In genomic region chr10:59951211-59952151, GRCm38 (mm10) we compare ENCODE assay signal across 7 mouse cellular contexts. TPM values are rescaled to one million over a fixed set of nuclear protein-coding genes. Genes with fewer than 3 reads are reported as not detected.
DNase-seq lines count a peak whose midpoint lies in the region; ATAC-seq lines count a peak whose summit lies in the region.

Gene Ddit4, minus strand, starts transcription at chr10:59951834.

- no peaks in the 10 kb centered on the region for H3K27me3 ChIP-seq in embryonic facial prominence, embryonic 12.5 days
- H3K27me3 ChIP-seq in limb, embryonic 13.5 days: no peaks in the 10 kb centered on the region
- no peaks in the 10 kb centered on the region for H3K27me3 ChIP-seq in midbrain, embryonic 16.5 days (ENCODE audit: control insufficient read depth, insufficient read depth, low read depth, low read length)

- H3K9ac ChIP-seq in embryonic facial prominence, embryonic 12.5 days: peak within 1 kb of the TSS; percentile 96
- peak within 1 kb of the TSS; percentile 98 for H3K9ac ChIP-seq in limb, embryonic 13.5 days
- H3K9ac ChIP-seq in midbrain, embryonic 16.5 days (ENCODE audit: low read depth, low read length): peak within 1 kb of the TSS; percentile 98

- H3K4me2 ChIP-seq in embryonic facial prominence, embryonic 12.5 days (replicated peaks): peak within 1 kb of the TSS; percentile 98
- H3K4me2 ChIP-seq in limb, embryonic 13.5 days (replicated peaks): peak within 1 kb of the TSS; percentile 90
- H3K4me2 ChIP-seq in midbrain, embryonic 16.5 days (ENCODE audit: low read length): peak within 1 kb of the TSS; percentile 94

- peaks cover 2% of the 10 kb centered on the region; the same call in 1 of the 2 replicates for H3K36me3 ChIP-seq in embryonic facial prominence, embryonic 12.5 days
- H3K36me3 ChIP-seq in limb, embryonic 13.5 days: peaks cover 15% of the 10 kb centered on the region
- H3K36me3 ChIP-seq in midbrain, embryonic 16.5 days (ENCODE audit: control insufficient read depth, insufficient read depth, low read length): no peaks in the 10 kb centered on the region

- no peaks in the 10 kb centered on the region for H3K9me3 ChIP-seq in embryonic facial prominence, embryonic 12.5 days
- H3K9me3 ChIP-seq in limb, embryonic 13.5 days: no peaks in the 10 kb centered on the region
- H3K9me3 ChIP-seq in midbrain, embryonic 16.5 days (replicated peaks; ENCODE audit: control insufficient read depth, low read length, poor library complexity, severe bottlenecking): no peaks in the 10 kb centered on the region

- H3K4me1 ChIP-seq in embryonic facial prominence, embryonic 12.5 days: peaks cover 31% of the 10 kb centered on the region
- H3K4me1 ChIP-seq in limb, embryonic 13.5 days: peaks cover 38% of the 10 kb centered on the region
- H3K4me1 ChIP-seq in midbrain, embryonic 16.5 days (ENCODE audit: control insufficient read depth, insufficient read depth, low read length): peaks cover 21% of the 10 kb centered on the region

- H3K27ac ChIP-seq in embryonic facial prominence, embryonic 12.5 days: peak within 1 kb of the TSS; percentile 96
- H3K27ac ChIP-seq in limb, embryonic 13.5 days: peak within 1 kb of the TSS; percentile 95
- peak within 1 kb of the TSS; percentile 97 for H3K27ac ChIP-seq in midbrain, embryonic 16.5 days (ENCODE audit: low read length)

- 1% methylated on average over 76 of the region's 76 CpGs for WGBS in embryonic facial prominence, embryonic 12.5 days
- under 1% methylated on average over 76 of the region's 76 CpGs for WGBS in limb, embryonic 13.5 days
- WGBS in midbrain, embryonic 16.5 days: under 1% methylated on average over 74 of the region's 76 CpGs

- peak; percentile 100 for DNase-seq in adrenal gland, postnatal 25 days
- peak; percentile 100 for DNase-seq in heart, adult 18-20 months
- peak; percentile 100 for DNase-seq in kidney, adult 8-10 months
- DNase-seq in spleen, postnatal 10 days (ENCODE audit: low spot score in 2 of 2): peak; percentile 97 to 99

- peak within 1 kb of the TSS; percentile 92 for H3K4me3 ChIP-seq in embryonic facial prominence, embryonic 12.5 days
- peak within 1 kb of the TSS; percentile 95 for H3K4me3 ChIP-seq in limb, embryonic 13.5 days
- H3K4me3 ChIP-seq in midbrain, embryonic 16.5 days (ENCODE audit: low read depth, low read length): peak within 1 kb of the TSS; percentile 93

- peak; percentile 97 for ATAC-seq in embryonic facial prominence, embryonic 12.5 days (ENCODE audit: insufficient number of reproducible peaks, insufficient read depth, low FRiP score, low TSS enrichment)
- peak; percentile 98 for ATAC-seq in limb, embryonic 13.5 days (ENCODE audit: low FRiP score, low read depth)
- ATAC-seq in midbrain, embryonic 16.5 days: peak; percentile 96

RNA-seq across cellular contexts. Expression of gene Ddit4, which starts in this region (rescaled TPM):
- total RNA-seq in adrenal gland, postnatal 25 days (2021): 35.7 and 57.7 TPM in 2 replicates
- 81.2 and 92.3 TPM in 2 replicates for polyA plus RNA-seq in embryonic facial prominence, embryonic 12.5 days (2016; fragmentation: Nextera tagmentation; extraction: Ambion mirVana)
- 100 to 1,000 TPM; 158 to 190 TPM for total RNA-seq in heart, adult 18-20 months (2021)
- polyA plus RNA-seq in limb, embryonic 13.5 days (2015; fragmentation: Nextera tagmentation; extraction: Ambion mirVana): 75.9 and 77.0 TPM in 2 replicates
- polyA plus RNA-seq in midbrain, embryonic 16.5 days (2015; fragmentation: Nextera tagmentation; extraction: Ambion mirVana): 52.7 and 66.3 TPM in 2 replicates

Comparison
In these comparisons a context has a peak if more than half of its experiments do, and no peak if none do; other contexts are left out.
1. Peak in every context shown above with its lines: DNase-seq, ATAC-seq, H3K4me3 ChIP-seq and H3K27ac ChIP-seq.